Mouse (Mus musculus): ENCODE data around the gene Csmd2. TPM values are rescaled to one million over a fixed set of nuclear protein-coding genes. Genes with fewer than 3 reads are reported as not detected.
A peak's percentile ranks its signal among the peaks of the same experiment; 100 is the strongest.
"Not testable (repeated sequence)": the region's sequence is repeated elsewhere in the genome, so short reads cannot be mapped to it uniquely, and the experiment has no call there.

Csmd2 gene
- polyA plus RNA-seq, 1 experiment from 2014 or later, result 4.5 TPM

DNA sequence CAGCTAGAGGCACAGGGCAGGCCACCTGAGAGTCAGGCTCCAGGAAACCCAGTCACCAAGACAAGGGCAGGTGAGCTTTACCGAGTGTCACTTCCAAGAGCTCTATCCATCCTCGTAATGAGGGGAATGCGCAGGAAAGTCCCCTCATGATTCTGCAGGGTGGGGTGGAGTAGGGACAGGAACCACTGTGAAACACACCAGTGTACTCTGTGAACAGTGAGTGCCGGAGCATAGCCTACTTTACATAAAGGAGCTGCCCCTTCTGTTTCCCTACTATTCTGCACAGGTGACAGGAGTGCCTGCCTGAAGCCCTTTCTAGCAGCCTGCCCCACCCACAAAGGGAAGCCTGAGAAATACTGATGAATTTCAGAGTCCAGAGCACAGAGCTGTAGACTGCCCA lies 605.6 kb downstream of the Csmd2 start:
- Histone ChIP-seq H3K27me3 (no peaks in the 10 kb centered on the region), H3K4me1 (no peaks in the 10 kb centered on the region), H3K9ac (no peak overlapping the region), H3K4me3 (no peak overlapping the region), H3K27ac (no peak overlapping the region), H3K9me3 (replicated peaks) (no peaks in the 10 kb centered on the region), H3K4me2 (no peak overlapping the region), H3K36me3 (ENCODE audit: poor library complexity, severe bottlenecking) (peaks cover 48% of the 10 kb centered on the region)
- ATAC-seq, result no peak
- 96% methylated on average over 4 of the region's 4 CpGs for WGBS

DNA sequence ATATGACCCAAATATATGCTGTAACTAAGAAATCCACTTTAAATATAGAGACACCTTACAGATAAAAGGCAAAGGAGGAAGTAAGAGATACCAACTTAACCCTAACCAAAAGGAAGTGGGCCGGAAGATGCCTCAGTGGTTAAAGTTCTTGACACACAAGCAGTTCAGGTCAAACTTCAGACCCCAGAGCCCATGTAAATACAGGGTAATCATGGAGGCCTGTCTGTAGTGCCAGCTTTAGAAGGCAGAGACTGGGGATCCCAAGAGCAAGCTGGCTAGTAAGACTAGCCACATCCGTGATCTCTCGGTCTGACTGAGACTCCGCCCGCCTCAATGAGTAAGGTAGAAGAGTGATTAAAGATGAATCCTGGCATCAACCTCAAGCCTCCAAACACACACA lies 606.4 kb downstream of the Csmd2 start:
- Histone ChIP-seq H3K36me3 (ENCODE audit: poor library complexity, severe bottlenecking) (peaks cover 48% of the 10 kb centered on the region), H3K4me2 (no peak overlapping the region), H3K9me3 (replicated peaks) (no peaks in the 10 kb centered on the region), H3K27ac (no peak overlapping the region), H3K27me3 (no peaks in the 10 kb centered on the region), H3K4me1 (no peaks in the 10 kb centered on the region), H3K9ac (no peak overlapping the region), H3K4me3 (no peak overlapping the region)
- 93% methylated on average over 5 of the region's 5 CpGs for WGBS
- ATAC-seq, result no peak

DNA sequence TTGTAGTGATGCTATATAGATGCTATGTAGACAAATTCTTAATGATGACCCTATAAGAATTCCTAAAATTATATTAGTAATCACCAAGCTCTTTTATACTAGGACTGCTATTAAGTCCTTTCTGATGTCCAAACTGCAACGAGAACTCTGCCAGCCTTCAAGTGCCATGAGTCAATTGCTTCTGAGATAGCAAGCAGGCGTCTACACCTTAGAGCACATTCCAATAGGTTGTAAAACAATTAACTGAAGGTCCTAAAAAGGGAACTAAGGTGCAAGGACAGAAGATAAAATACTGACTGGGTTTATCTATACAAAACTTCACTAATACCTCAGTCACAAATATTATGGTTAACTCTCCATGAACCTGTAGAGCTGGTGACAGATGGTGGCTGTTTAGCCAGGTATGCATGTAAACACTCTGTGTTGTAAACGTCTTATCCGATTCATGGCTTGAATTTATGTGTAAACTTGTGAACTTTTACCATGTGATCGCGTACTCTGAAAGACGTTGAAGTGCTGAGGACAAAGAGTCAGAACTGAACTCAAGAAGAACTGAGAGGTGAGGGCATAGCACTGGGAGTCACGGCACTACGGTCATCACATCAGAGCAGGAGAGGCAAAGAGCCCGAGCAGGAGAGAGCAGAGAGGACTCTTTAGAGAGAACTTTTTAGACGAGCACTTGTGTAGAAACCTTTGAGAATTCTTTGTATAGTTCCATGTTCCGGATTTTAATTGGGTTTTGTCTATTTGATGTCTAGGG lies 610.3 kb downstream of the Csmd2 start:
- Histone ChIP-seq H3K9me3 (replicated peaks) (no peaks in the 10 kb centered on the region), H3K9ac (no peak overlapping the region), H3K27ac (no peak overlapping the region), H3K36me3 (ENCODE audit: poor library complexity, severe bottlenecking) (peaks cover 47% of the 10 kb centered on the region), H3K27me3 (no peaks in the 10 kb centered on the region), H3K4me3 (no peak overlapping the region), H3K4me1 (no peaks in the 10 kb centered on the region), H3K4me2 (no peak overlapping the region)
- no peak for ATAC-seq
- 91% methylated on average over 12 of the region's 12 CpGs for WGBS

DNA sequence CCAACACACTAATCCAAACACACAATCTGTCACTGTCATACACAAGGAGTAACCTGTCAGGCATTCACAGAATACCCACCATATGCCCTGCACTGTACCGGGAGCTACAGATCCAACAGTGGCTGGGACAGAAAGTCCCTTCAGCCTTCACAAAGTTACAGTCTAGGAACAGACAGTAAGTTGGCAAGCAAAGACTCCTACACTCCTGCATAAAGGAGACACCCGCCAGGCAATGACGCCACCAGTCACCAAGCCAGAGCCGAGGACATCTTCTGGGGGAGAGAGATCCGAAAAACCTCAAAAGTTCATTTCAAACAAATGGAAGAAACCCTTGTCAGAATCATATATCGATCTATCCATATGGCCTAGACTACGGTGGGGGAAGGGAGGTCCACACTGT lies 618.9 kb downstream of the Csmd2 start:
- Histone ChIP-seq H3K4me2 (no peak overlapping the region), H3K4me1 (peaks cover 29% of the 10 kb centered on the region), H3K9ac (no peak overlapping the region), H3K27ac (no peak overlapping the region), H3K27me3 (no peaks in the 10 kb centered on the region), H3K9me3 (replicated peaks) (no peaks in the 10 kb centered on the region), H3K36me3 (ENCODE audit: poor library complexity, severe bottlenecking) (peaks cover 37% of the 10 kb centered on the region), H3K4me3 (no peak overlapping the region)
- WGBS, result 96% methylated on average over 7 of the region's 7 CpGs
- ATAC-seq, result no peak

DNA sequence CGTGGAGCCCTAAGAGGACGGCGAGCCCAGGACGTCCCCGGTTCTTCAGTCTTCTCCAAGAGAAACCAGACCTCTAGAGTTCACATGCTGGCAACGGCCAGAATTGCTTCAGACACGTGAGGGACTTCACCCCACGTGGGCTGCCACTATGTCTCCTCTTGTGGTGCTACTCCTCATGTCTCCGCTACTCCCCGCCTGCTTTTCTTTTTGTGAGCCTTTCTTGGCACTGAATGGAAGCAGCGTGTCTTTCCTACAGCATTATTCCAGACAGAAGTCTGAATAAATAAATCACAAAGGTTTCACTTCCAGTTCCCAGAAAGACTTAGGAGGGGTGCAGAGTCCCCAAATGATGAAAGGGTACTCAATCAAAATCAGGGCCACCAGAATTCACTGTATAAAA lies 620.0 kb downstream of the Csmd2 start:
- no peak overlapping the region for H3K27ac ChIP-seq
- no peaks in the 10 kb centered on the region for H3K27me3 ChIP-seq
- peaks cover 29% of the 10 kb centered on the region for H3K4me1 ChIP-seq
- no peak for ATAC-seq
- no peak overlapping the region for H3K9ac ChIP-seq
- no peak overlapping the region for H3K4me2 ChIP-seq
- 81% methylated on average over 11 of the region's 11 CpGs for WGBS
- peaks cover 26% of the 10 kb centered on the region for H3K36me3 ChIP-seq (ENCODE audit: poor library complexity, severe bottlenecking)
- H3K9me3 ChIP-seq (replicated peaks), result no peaks in the 10 kb centered on the region
- H3K4me3 ChIP-seq, result no peak overlapping the region

DNA sequence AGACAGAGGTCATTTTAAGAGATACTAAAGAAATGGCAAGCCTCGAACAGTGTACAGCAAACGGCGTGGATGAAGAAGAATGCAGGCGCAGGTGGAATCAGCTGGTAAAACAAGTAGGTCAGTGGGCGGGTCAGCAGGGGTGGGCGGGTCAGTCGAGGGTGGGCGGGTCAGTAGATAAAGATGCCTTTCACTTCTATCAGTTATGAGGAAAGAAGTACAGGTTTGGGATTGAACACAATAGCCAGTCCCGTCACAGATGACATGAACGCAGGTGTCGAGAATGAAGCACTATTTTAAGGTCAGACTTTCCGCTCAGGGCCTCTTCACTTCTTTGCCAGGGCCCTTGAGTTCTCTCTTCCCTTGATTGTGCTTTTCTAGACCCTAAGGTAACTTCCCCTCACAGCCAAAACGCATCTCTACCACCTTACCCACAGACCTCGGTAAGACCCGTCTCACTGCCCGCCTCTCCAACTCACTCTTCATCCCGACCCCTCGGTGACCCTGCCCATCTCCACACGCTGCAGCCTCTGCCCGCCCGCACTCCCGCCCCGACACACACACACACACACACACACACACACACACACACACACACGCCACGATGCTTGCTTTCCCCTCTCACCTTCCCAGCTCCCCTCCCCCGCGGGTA lies 621.7 kb downstream of the Csmd2 start:
- 11% methylated on average over 25 of the region's 27 CpGs for WGBS
- no peak for ATAC-seq
- Histone ChIP-seq H3K27me3 (no peaks in the 10 kb centered on the region), H3K27ac (0 out of 2 replicates have a peak overlapping the region, but pooled peaks have one; percentile 40), H3K9me3 (replicated peaks) (no peaks in the 10 kb centered on the region), H3K4me2 (peak overlapping the region; percentile 76), H3K4me1 (peaks cover 29% of the 10 kb centered on the region), H3K36me3 (ENCODE audit: poor library complexity, severe bottlenecking) (peaks cover 9% of the 10 kb centered on the region), H3K9ac (peak overlapping the region; percentile 72), H3K4me3 (peak overlapping the region; percentile 61)

DNA sequence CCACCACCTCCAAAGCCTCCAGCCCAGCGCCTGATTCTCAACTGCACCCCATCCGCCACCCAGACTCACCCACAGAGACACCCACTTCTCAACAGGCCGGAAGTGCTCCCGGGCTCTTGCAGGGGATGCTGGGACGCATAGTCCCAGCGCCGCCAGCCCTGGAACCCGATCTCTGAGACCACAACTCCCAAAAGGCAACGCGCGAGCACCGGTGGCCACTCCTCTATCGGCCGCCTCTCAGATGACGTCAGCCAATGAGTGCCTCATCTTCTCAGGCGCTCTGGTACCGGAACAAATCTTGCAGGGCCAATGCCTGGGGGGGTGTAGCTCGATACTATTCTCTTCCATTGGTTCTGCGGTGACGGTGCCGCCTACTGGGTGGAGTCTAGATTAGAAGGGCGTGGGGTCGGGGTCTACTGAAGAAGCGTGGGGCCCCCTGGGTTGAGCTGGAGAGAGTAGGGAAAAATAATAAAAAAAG lies 622.3 kb downstream of the Csmd2 start, which contains the start of gene Zscan20:
Gene Zscan20 (minus strand): TSS at position 174 of the 478 bp plus-strand sequence.
- peak; percentile 99 for ATAC-seq
- under 1% methylated on average over 24 of the region's 24 CpGs for WGBS
- Histone ChIP-seq H3K4me1 (peaks cover 29% of the 10 kb centered on the region), H3K36me3 (ENCODE audit: poor library complexity, severe bottlenecking) (0 out of 2 replicates have a peak, but pooled peaks cover 5% of the 10 kb centered on the region), H3K4me3 (peak within 1 kb of the TSS; percentile 61), H3K4me2 (peak within 1 kb of the TSS; percentile 76), H3K27ac (peak within 1 kb of the TSS; percentile 40; the same call in 1 of the 2 replicates), H3K9ac (peak within 1 kb of the TSS; percentile 72), H3K9me3 (replicated peaks) (no peaks in the 10 kb centered on the region), H3K27me3 (no peaks in the 10 kb centered on the region)

DNA sequence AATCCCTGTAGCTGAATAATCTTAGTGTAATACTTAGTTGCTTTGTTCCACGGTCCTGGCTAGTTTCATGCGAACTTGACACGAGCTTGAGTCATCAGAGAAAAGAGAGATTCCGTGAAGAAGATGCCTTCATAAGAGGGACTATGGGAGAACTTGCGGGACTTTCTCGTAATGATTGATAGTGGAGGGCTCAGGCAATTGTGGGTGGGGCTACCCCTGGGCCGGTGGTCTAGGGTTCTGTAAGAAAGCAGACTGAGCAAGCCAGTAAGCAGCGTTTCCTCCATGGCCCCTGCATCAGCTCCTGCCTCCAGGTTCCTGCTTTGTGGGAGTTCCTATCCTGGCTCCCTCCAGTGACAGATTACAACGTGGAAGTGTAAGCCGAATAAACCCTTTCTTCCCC lies 623.0 kb downstream of the Csmd2 start:
- no peak for ATAC-seq
- WGBS, result 30% methylated on average over 10 of the region's 10 CpGs

DNA sequence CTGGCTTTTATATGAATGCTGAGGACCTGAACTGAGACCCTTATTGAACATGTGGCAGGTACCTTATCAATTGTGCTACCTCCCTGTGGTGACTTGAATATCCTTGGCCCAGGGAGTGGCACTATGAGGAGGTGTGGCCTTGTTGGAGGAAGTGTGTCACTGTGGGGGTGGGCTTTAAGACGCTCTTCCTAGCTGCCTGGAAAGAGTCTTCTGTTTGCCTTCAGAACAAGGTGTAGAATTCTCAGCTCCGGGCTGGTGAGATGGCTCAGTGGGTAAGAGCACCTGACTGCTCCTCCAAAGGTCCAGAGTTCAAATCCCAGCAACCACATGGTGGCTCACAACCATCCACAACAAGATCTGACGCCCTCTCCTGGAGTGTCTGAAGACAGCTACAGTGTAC lies 624.1 kb downstream of the Csmd2 start:
- H3K4me1 ChIP-seq, result peaks cover 29% of the 10 kb centered on the region
- ATAC-seq; H3K9ac ChIP-seq; H3K9me3 ChIP-seq (replicated peaks); H3K27me3 ChIP-seq; H3K4me3 ChIP-seq; H3K4me2 ChIP-seq; H3K36me3 ChIP-seq (ENCODE audit: poor library complexity, severe bottlenecking); H3K27ac ChIP-seq: not testable (repeated sequence)
- 76% methylated on average over 3 of the region's 3 CpGs for WGBS

More for the DNA sequence above, 623.0 kb downstream of the Csmd2 start:
- peak overlapping the region; percentile 61 for H3K4me3 ChIP-seq
- no peak overlapping the region for H3K9ac ChIP-seq
- H3K4me2 ChIP-seq, result peak overlapping the region; percentile 76
- H3K27ac ChIP-seq, result no peak overlapping the region; the same call in 1 of the 2 replicates
- 0 out of 2 replicates have a peak, but pooled peaks cover 5% of the 10 kb centered on the region for H3K36me3 ChIP-seq (ENCODE audit: poor library complexity, severe bottlenecking)
- no peaks in the 10 kb centered on the region for H3K27me3 ChIP-seq
- no peaks in the 10 kb centered on the region for H3K9me3 ChIP-seq (replicated peaks)
- H3K4me1 ChIP-seq, result peaks cover 29% of the 10 kb centered on the region

DNA sequence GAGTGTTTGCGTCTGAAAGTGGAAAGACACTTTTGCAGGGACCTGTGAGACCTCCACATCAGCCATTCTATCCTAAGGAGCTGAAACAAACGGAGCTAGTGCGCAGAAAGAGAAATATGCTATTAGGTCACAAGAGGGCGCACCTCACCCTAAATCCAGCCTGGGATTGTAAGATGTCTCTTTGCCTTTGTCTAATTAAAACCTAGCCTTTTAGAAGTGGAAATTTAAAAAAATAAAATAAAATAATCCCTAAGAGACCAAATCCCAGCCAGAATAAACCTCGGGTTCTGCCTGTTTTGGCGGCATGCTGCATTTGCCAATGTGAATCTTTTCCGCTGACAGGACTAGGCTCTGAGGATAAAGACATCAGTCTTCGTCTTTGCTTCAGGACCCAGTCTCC lies 625.7 kb downstream of the Csmd2 start:
- WGBS, result 24% methylated on average over 8 of the region's 8 CpGs
- no peak for ATAC-seq
- 0 out of 2 replicates have a peak, but pooled peaks cover 2% of the 10 kb centered on the region for H3K36me3 ChIP-seq (ENCODE audit: poor library complexity, severe bottlenecking)

DNA sequence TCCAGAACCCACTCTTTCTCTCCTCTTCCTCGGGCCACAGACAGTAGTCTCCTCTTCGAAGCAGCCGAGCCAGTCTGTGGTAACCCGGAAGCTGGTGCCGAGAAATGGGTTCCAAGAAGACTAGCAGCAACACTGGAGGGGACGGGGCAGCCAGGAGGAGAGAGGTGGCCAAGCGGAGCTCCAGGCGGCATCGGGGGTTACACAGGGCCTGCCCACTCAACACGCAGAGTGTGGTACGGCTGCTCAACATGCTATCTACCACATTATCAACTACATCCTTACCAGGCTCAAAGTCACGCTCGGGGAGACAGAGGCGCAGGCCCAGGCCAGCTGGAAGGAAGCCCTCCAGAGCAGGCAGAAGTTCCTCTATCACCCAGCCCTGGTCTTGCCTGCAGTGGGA lies 628.1 kb downstream of the Csmd2 start:
- no peak overlapping the region for H3K9ac ChIP-seq
- no peak for ATAC-seq
- WGBS, result 92% methylated on average over 14 of the region's 14 CpGs
- H3K4me3 ChIP-seq, result no peak overlapping the region
- 0 out of 2 replicates have a peak, but pooled peaks cover 4% of the 10 kb centered on the region for H3K27me3 ChIP-seq
- H3K36me3 ChIP-seq (ENCODE audit: poor library complexity, severe bottlenecking), result no peaks in the 10 kb centered on the region
- H3K9me3 ChIP-seq (replicated peaks), result no peaks in the 10 kb centered on the region
- no peak overlapping the region for H3K4me2 ChIP-seq
- peaks cover under 1% of the 10 kb centered on the region for H3K4me1 ChIP-seq
- H3K27ac ChIP-seq, result no peak overlapping the region

More for the DNA sequence above, 625.7 kb downstream of the Csmd2 start:
- Histone ChIP-seq H3K9ac (no peak overlapping the region), H3K4me3 (no peak overlapping the region), H3K27me3 (0 out of 2 replicates have a peak, but pooled peaks cover 4% of the 10 kb centered on the region), H3K4me2 (no peak overlapping the region), H3K27ac (no peak overlapping the region), H3K4me1 (peaks cover 16% of the 10 kb centered on the region), H3K9me3 (replicated peaks) (no peaks in the 10 kb centered on the region)

All from forebrain, embryonic 13.5 days (tissue).